Mouse (Mus musculus) adrenal gland, postnatal 36 days (tissue): ENCODE results near the gene Tcf23. TPM values are rescaled to one million over a fixed set of nuclear protein-coding genes. Genes with fewer than 3 reads are reported as not detected.
A peak's percentile ranks its signal among the peaks of the same experiment; 100 is the strongest.

Source experiments
- DNase-seq, 2 experiments: peaks; one replicate each; pipeline ENCODE4 v3.0.0; 2021; ENCODE audit warnings: mixed read lengths in 1 of 2
- long read RNA-seq, 2 experiments: library from polyadenylated mRNA; stranded (forward); transcript quantifications; one replicate each; pipeline ENCODE4 v2.0.0; 2021; ENCODE audit warnings: borderline sequencing depth in 2 of 2
- total RNA-seq, 2 experiments: library from RNA; stranded (reverse); gene quantifications; 2 replicates each; pipeline ENCODE4 v1.2.3; 2021

The Tcf23 gene
- total RNA-seq: 1 to 10 TPM; 1.1 to 2.8 TPM
- long read RNA-seq, experiment 1, partial matches to known transcripts: 0 of 1 reads
- long read RNA-seq, experiment 1, other reads (novel, unspliced or antisense): 1 of 1 reads
- long read RNA-seq, experiment 2: 0 reads

- DNase-seq: peak in 1 of 2 experiments; percentile 31
Observed at GRCm38 (mm10) chr5:30968416-30968815, at the start of gene Tcf23. TSS of gene Tcf23 (plus strand) at chr5:30968662.

- DNase-seq: no peak
Observed at GRCm38 (mm10) chr5:30918691-30919090, 49.8 kb upstream of the Tcf23 start.

GRCm38 (mm10) chr5:30919831-30920614 is 48.4 kb upstream of the Tcf23 start:
- no peak for DNase-seq

- no peak for DNase-seq
Observed at GRCm38 (mm10) chr5:30920621-30921020, 47.8 kb upstream of the Tcf23 start.

GRCm38 (mm10) chr5:30921256-30922033 is 47.0 kb upstream of the Tcf23 start, which contains the start of gene Khk:
TSS of gene Khk (plus strand) at chr5:30921431.
- peak; percentile 91 to 95 for DNase-seq

GRCm38 (mm10) chr5:30922581-30923041 is 45.9 kb upstream of the Tcf23 start:
- no peak for DNase-seq

- DNase-seq: no peak
Observed at GRCm38 (mm10) chr5:30923119-30923518, 45.3 kb upstream of the Tcf23 start.

- no peak for DNase-seq
Observed at GRCm38 (mm10) chr5:30924614-30925013, 43.8 kb upstream of the Tcf23 start.

GRCm38 (mm10) chr5:30925217-30925616 is 43.2 kb upstream of the Tcf23 start:
- no peak for DNase-seq

GRCm38 (mm10) chr5:30926073-30926472 is 42.4 kb upstream of the Tcf23 start:
- DNase-seq: no peak

- peak; percentile 46 to 51 for DNase-seq
Observed at GRCm38 (mm10) chr5:30927945-30928529, 40.4 kb upstream of the Tcf23 start.

- peak; percentile 78 to 85 for DNase-seq
Observed at GRCm38 (mm10) chr5:30930121-30930520, 38.3 kb upstream of the Tcf23 start.

- DNase-seq: no peak
Observed at GRCm38 (mm10) chr5:30930846-30931245, 37.6 kb upstream of the Tcf23 start.

- DNase-seq: no peak
Observed at GRCm38 (mm10) chr5:30931378-30931777, 37.1 kb upstream of the Tcf23 start.

- DNase-seq: no peak
Observed at GRCm38 (mm10) chr5:30933705-30934104, 34.8 kb upstream of the Tcf23 start.

GRCm38 (mm10) chr5:30934725-30935461 is 33.6 kb upstream of the Tcf23 start:
- no peak for DNase-seq

- DNase-seq: no peak
Observed at GRCm38 (mm10) chr5:30943004-30943403, 25.5 kb upstream of the Tcf23 start.

- no peak for DNase-seq
Observed at GRCm38 (mm10) chr5:30944344-30944743, 24.1 kb upstream of the Tcf23 start.

- peak; percentile 83 to 85 for DNase-seq
Observed at GRCm38 (mm10) chr5:30944956-30945781, 23.3 kb upstream of the Tcf23 start, which contains the start of gene Cgref1. TSS of gene Cgref1 (minus strand) at chr5:30945591.

- no peak for DNase-seq
Observed at GRCm38 (mm10) chr5:30948620-30949019, 19.8 kb upstream of the Tcf23 start.
